Mouse (Mus musculus): ENCODE data around the gene Tll1.

DNA sequence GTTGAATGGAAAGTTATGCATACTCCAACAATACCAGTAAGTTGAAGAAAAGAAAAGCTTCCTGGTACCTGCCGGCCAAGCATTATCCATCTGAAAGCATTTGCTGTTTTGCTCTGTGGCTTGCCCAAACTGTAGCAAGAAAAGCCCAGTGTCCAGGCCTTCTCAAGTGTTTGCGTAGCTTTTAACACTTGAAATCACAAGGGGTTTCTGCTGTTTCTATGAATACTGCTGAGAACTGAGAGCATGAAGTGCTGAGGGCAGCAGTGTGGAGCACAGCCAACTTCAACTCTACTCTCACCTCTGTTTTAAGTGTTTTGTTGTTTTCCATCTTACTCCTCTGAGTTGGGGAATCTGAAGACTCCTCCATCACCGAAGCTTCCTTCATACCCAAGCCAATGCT lies 15.5 kb upstream of the Tll1 start:
- TF ChIP-seq CTCF (IDR thresholded peaks at IDR 0.05; ENCODE audit: borderline replicate concordance, extremely low read depth, insufficient read depth, insufficient read length): no peak
- TF ChIP-seq POLR2A (IDR thresholded peaks at IDR 0.05; ENCODE audit: borderline replicate concordance, extremely low read depth, insufficient read depth, insufficient read length, poor library complexity, severe bottlenecking): no peak

Data from brain, embryonic 14.5 days (tissue).